Mouse (Mus musculus): ENCODE measurements at regions not wholly inside any gene's neighbourhood (a gene's known extent, or its start where the extent isn't known, plus 50 kb on each side); places are given as distances from the start of the nearest gene placed in this dataset.

DNA sequence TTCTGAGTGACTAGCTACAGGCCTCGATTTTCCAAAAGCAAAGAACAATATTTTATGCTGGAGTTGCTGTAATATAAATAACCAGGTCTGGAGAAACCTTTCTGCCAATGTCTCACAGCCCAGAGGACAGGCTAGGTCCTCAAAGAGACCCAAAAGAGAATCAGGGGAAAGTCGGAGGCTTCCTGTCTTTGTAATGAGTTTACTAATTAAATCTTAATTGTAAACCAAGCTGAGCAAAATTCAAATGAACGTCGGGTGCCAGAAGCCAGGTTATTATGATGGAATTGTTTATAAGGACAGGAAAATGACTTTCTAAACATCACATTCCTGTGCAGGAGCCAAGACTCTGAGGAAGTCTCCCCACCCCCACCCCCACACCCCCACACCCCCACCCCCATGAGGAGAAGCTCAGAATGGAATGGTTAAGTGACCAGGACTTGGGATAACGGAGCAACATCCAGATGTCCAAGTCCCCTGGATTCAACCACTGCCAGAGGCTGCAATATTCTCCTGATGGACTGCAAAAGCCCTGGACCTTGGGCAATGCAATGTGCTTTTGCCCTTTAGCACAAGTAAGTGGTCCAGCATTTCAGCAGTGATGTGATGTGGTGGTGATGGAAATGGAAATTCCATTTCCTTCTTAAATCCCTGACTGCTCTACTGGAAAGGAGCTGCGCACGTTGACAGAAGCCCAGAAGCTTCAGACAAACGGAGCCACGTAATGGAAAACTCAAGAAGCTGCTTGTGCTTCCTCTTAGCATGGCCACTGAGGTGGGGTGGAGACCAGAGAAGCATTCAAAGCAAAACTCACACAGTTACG lies 333.1 kb upstream of the 4930412O13Rik start:
- Histone ChIP-seq H3K9ac (replicated peaks; ENCODE audit: low read depth, low read length) (no peak overlapping the region), H3K4me2 (ENCODE audit: low read depth, low read length) (no peak overlapping the region), H3K27me3 (ENCODE audit: control insufficient read depth, insufficient read depth, low read length) (no peaks in the 10 kb centered on the region), H3K9me3 (replicated peaks; ENCODE audit: control insufficient read depth, low read length) (no peaks in the 10 kb centered on the region), H3K36me3 (replicated peaks; ENCODE audit: control insufficient read depth, insufficient read depth, low read length) (no peaks in the 10 kb centered on the region), H3K4me3 (ENCODE audit: low read depth, low read length) (no peak overlapping the region), H3K27ac (ENCODE audit: low read depth) (no peak overlapping the region; the same call in 1 of the 2 replicates), H3K4me1 (ENCODE audit: control insufficient read depth, insufficient read depth) (no peaks in the 10 kb centered on the region)
- WGBS: 63% methylated on average over 10 of the region's 10 CpGs
- DNase-seq (ENCODE audit: low spot score) (no peak), ATAC-seq (ENCODE audit: insufficient read depth, low read depth) (no peak)
- TF ChIP-seq CTCF (IDR thresholded peaks at IDR 0.05; ENCODE audit: low read depth): no peak

DNA sequence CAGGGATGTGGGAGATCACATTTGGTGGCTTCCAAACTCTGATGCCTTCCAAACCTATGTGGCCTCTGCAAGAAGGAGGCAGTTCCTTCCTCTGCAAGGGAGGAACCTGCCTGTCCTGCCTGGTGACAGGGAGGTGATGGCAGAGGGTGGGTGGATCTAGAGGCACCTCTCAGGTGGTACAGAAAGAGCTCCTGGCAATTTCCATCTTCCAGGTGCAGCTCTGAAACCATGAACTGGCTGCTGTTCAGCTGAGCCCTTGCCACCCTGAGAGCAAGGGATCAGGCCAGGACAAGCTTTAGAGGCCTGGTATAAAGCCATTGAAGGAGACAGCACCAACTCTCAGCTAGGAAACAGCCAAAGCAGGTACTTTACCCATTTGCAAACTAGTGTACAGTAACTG lies 327.7 kb upstream of the 4930412O13Rik start:
- no peak for ATAC-seq (ENCODE audit: insufficient read depth, low read depth)
- H3K9ac ChIP-seq (replicated peaks; ENCODE audit: low read depth, low read length): no peak overlapping the region
- no peak for DNase-seq (ENCODE audit: low spot score)
- no peak overlapping the region for H3K4me3 ChIP-seq (ENCODE audit: low read depth, low read length)
- no peaks in the 10 kb centered on the region for H3K27me3 ChIP-seq (ENCODE audit: control insufficient read depth, insufficient read depth, low read length)
- no peaks in the 10 kb centered on the region for H3K4me1 ChIP-seq (ENCODE audit: control insufficient read depth, insufficient read depth)
- H3K36me3 ChIP-seq (replicated peaks; ENCODE audit: control insufficient read depth, insufficient read depth, low read length): no peaks in the 10 kb centered on the region
- H3K4me2 ChIP-seq (ENCODE audit: low read depth, low read length): no peak overlapping the region
- no peak overlapping the region for H3K27ac ChIP-seq (ENCODE audit: low read depth)
- TF ChIP-seq EP300 (IDR thresholded peaks at IDR 0.05; ENCODE audit: low read depth) (no peak), CTCF (IDR thresholded peaks at IDR 0.05; ENCODE audit: low read depth) (no peak)
- H3K9me3 ChIP-seq (replicated peaks; ENCODE audit: control insufficient read depth, low read length): no peaks in the 10 kb centered on the region

DNA sequence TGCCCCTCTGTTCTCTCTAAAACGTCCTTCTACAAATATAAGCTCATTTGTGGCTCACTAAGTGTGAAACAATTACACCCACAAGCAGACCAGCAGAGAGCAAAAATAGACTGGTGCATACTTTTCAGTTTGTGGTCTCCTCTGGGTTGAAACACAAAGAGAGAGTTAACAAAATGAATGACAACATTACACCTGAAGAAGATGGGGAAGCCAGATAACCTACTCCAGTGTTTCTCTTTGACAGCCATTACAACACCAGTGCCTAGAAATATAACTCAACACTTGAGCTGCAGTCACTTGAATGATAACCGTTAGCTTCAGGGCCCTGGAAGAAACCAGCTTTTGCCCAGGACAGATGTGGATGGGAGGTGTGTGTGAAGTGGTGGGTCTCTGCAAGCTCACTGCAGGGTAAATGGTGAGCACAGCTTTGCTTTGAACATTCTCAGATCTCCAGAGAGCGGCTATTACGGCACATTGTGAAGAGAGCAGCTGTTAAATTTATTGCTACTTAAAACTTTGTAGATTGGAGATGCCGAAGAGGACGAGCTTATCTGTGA lies 316.5 kb upstream of the 4930412O13Rik start:
- Histone ChIP-seq H3K4me2 (ENCODE audit: low read depth, low read length) (no peak overlapping the region), H3K27ac (ENCODE audit: low read depth) (no peak overlapping the region), H3K9ac (replicated peaks; ENCODE audit: low read depth, low read length) (no peak overlapping the region), H3K4me3 (ENCODE audit: low read depth, low read length) (no peak overlapping the region), H3K27me3 (ENCODE audit: control insufficient read depth, insufficient read depth, low read length) (no peaks in the 10 kb centered on the region), H3K36me3 (replicated peaks; ENCODE audit: control insufficient read depth, insufficient read depth, low read length) (no peaks in the 10 kb centered on the region), H3K4me1 (ENCODE audit: control insufficient read depth, insufficient read depth) (no peaks in the 10 kb centered on the region), H3K9me3 (replicated peaks; ENCODE audit: control insufficient read depth, low read length) (no peaks in the 10 kb centered on the region)
- 47% methylated on average over 6 of the region's 6 CpGs for WGBS
- no peak for TF ChIP-seq CTCF (IDR thresholded peaks at IDR 0.05; ENCODE audit: low read depth)
- TF ChIP-seq EP300 (IDR thresholded peaks at IDR 0.05; ENCODE audit: low read depth): no peak
- ATAC-seq (ENCODE audit: insufficient read depth, low read depth): no peak
- DNase-seq (ENCODE audit: low spot score): no peak

DNA sequence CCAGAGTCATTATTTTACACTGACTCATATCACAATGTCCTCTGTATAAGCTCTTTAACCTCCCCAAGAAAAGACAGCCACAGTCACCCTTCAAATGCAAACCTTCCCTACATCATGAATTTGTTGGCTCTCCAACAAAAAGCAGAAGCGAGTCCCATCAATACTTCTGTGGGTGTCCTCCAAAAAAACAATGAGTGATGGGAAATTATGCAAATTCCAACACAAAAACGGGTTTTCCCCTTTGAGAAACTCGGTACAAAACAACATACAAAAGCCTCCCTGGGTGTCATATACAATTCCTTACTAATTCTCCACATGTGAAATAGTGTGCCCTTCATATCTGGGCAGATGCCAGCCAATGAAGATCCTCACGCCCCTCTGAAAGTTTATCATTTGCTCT lies 311.8 kb upstream of the 4930412O13Rik start:
- H3K9me3 ChIP-seq (replicated peaks; ENCODE audit: control insufficient read depth, low read length): no peaks in the 10 kb centered on the region

DNA sequence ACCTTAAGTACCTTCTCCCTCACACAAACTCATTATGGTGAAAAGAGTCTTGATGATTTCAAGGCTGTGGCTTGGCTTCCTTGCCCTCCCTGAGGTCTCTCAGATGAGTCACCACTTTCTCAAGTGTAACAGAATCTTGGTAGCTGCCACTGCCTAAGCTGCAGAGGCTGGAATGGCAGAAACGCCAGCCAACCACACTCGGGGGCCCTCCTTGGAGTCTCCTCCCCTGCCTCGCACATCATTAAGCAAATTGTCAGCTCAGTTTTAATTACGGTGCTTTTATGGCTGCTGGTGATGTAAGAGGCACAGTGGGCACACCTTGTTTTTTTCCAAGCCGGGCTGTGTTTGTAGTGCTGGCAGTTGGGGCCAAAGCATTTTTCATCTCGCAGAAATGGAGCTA lies 306.9 kb upstream of the 4930412O13Rik start:
- no peak for TF ChIP-seq EP300 (IDR thresholded peaks at IDR 0.05; ENCODE audit: low read depth)
- no peak for TF ChIP-seq CTCF (IDR thresholded peaks at IDR 0.05; ENCODE audit: low read depth)
- Histone ChIP-seq H3K27ac (ENCODE audit: low read depth) (no peak overlapping the region), H3K4me1 (ENCODE audit: control insufficient read depth, insufficient read depth) (no peaks in the 10 kb centered on the region), H3K36me3 (replicated peaks; ENCODE audit: control insufficient read depth, insufficient read depth, low read length) (no peaks in the 10 kb centered on the region), H3K4me3 (ENCODE audit: low read depth, low read length) (no peak overlapping the region), H3K27me3 (ENCODE audit: control insufficient read depth, insufficient read depth, low read length) (no peaks in the 10 kb centered on the region), H3K9me3 (replicated peaks; ENCODE audit: control insufficient read depth, low read length) (no peaks in the 10 kb centered on the region), H3K9ac (replicated peaks; ENCODE audit: low read depth, low read length) (no peak overlapping the region), H3K4me2 (ENCODE audit: low read depth, low read length) (no peak overlapping the region)
- no peak for ATAC-seq (ENCODE audit: insufficient read depth, low read depth)
- 61% methylated on average over 6 of the region's 6 CpGs for WGBS
- no peak for DNase-seq (ENCODE audit: low spot score)

More for the DNA sequence above, 311.8 kb upstream of the 4930412O13Rik start:
- H3K27me3 ChIP-seq (ENCODE audit: control insufficient read depth, insufficient read depth, low read length): no peaks in the 10 kb centered on the region
- DNase-seq (ENCODE audit: low spot score) (no peak), ATAC-seq (ENCODE audit: insufficient read depth, low read depth) (no peak)
- TF ChIP-seq EP300 (IDR thresholded peaks at IDR 0.05; ENCODE audit: low read depth) (no peak), CTCF (IDR thresholded peaks at IDR 0.05; ENCODE audit: low read depth) (no peak)
- no peaks in the 10 kb centered on the region for H3K4me1 ChIP-seq (ENCODE audit: control insufficient read depth, insufficient read depth)
- no peak overlapping the region for H3K4me2 ChIP-seq (ENCODE audit: low read depth, low read length)
- no peak overlapping the region for H3K27ac ChIP-seq (ENCODE audit: low read depth)
- no peak overlapping the region for H3K9ac ChIP-seq (replicated peaks; ENCODE audit: low read depth, low read length)
- 75% methylated on average over 4 of the region's 4 CpGs for WGBS
- no peaks in the 10 kb centered on the region for H3K36me3 ChIP-seq (replicated peaks; ENCODE audit: control insufficient read depth, insufficient read depth, low read length)
- no peak overlapping the region for H3K4me3 ChIP-seq (ENCODE audit: low read depth, low read length)

DNA sequence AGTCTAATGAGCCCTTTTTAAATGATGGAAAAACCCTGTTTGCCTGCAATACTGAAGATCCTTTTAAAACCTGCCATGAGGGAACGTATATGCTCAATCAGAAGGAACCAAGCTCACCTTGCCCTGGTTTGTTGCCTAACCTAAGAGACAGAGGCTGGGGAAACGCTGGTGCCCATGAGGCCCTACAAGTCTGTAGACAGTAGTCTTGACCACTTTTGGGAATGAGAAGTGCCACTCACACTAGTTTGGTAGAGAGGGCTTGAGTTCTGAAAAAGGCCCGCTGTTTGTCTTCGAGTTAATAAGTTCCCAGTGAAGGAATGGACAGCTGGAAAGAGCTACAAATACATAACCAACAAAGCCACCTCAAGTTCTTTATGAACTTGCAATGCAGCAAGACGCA lies 306.4 kb upstream of the 4930412O13Rik start:
- ATAC-seq (ENCODE audit: insufficient read depth, low read depth): no peak
- 91% methylated on average over 5 of the region's 5 CpGs for WGBS
- H3K27me3 ChIP-seq (ENCODE audit: control insufficient read depth, insufficient read depth, low read length): no peaks in the 10 kb centered on the region

More for the DNA sequence above, 306.4 kb upstream of the 4930412O13Rik start:
- no peak for DNase-seq (ENCODE audit: low spot score)
- no peaks in the 10 kb centered on the region for H3K36me3 ChIP-seq (replicated peaks; ENCODE audit: control insufficient read depth, insufficient read depth, low read length)
- no peak overlapping the region for H3K27ac ChIP-seq (ENCODE audit: low read depth)
- TF ChIP-seq CTCF (IDR thresholded peaks at IDR 0.05; ENCODE audit: low read depth): no peak
- no peak for TF ChIP-seq EP300 (IDR thresholded peaks at IDR 0.05; ENCODE audit: low read depth)
- H3K4me3 ChIP-seq (ENCODE audit: low read depth, low read length): no peak overlapping the region
- H3K4me2 ChIP-seq (ENCODE audit: low read depth, low read length): no peak overlapping the region
- no peaks in the 10 kb centered on the region for H3K4me1 ChIP-seq (ENCODE audit: control insufficient read depth, insufficient read depth)
- no peaks in the 10 kb centered on the region for H3K9me3 ChIP-seq (replicated peaks; ENCODE audit: control insufficient read depth, low read length)
- H3K9ac ChIP-seq (replicated peaks; ENCODE audit: low read depth, low read length): no peak overlapping the region
